Mouse (Mus musculus) liver, adult 2 months (tissue): ENCODE results near the gene Map3k5. TPM values are rescaled to one million over a fixed set of nuclear protein-coding genes. Genes with fewer than 3 reads are reported as not detected.

Source experiments
- DNase-seq: peaks from one replicate; pipeline ENCODE4 v3.0.0-alpha.2; 2011; ENCODE audit warnings: low read depth, low spot score; ENCODE audit errors: extremely low read depth
- H3K27ac ChIP-seq: fragments of 200-500 bp; replicated peaks from 2 replicates; pipeline ENCODE4 v1.5.1; 2012; ENCODE audit warnings: low read depth, mild to moderate bottlenecking, control low read depth, inconsistent platforms, low read length; ENCODE audit not compliant: insufficient read depth
- H3K27me3 ChIP-seq: fragments of 200-500 bp; 2 replicates; pipeline ENCODE4 v1.6.1; 2012; ENCODE audit warnings: mild to moderate bottlenecking, moderate library complexity, low read length, inconsistent platforms; ENCODE audit not compliant: control insufficient read depth, insufficient read depth
- H3K36me3 ChIP-seq: fragments of 200-500 bp; 2 replicates; pipeline ENCODE4 v1.6.1; 2012; ENCODE audit warnings: low read length, inconsistent platforms; ENCODE audit not compliant: control insufficient read depth, insufficient read depth
- H3K4me1 ChIP-seq: fragments of 200-500 bp; 2 replicates; pipeline ENCODE4 v1.6.1; 2011; ENCODE audit warnings: low read length; ENCODE audit not compliant: control insufficient read depth, insufficient read depth
- H3K4me3 ChIP-seq: fragments of 200-500 bp; 2 replicates; pipeline ENCODE4 v1.5.1; 2011; ENCODE audit warnings: low read depth, mild to moderate bottlenecking, control low read depth, low read length, moderate library complexity; ENCODE audit not compliant: insufficient read depth
- H3K79me2 ChIP-seq: fragments of 200-500 bp; 2 replicates; pipeline ENCODE4 v1.6.1; 2012; ENCODE audit warnings: inconsistent platforms, mild to moderate bottlenecking, low read length, moderate library complexity; ENCODE audit not compliant: control insufficient read depth, insufficient read depth
- H3K9ac ChIP-seq: fragments of 200-500 bp; 2 replicates; pipeline ENCODE4 v1.6.1; 2012; ENCODE audit warnings: low read depth, mild to moderate bottlenecking, control low read depth, inconsistent platforms, low read length
- CTCF ChIP-seq: fragments of 200-500 bp; IDR thresholded peaks from 2 replicates; pipeline ENCODE4 v1.5.1; 2011; ENCODE audit warnings: low read depth, low read length, control low read depth
- POLR2A ChIP-seq: fragments of 200-500 bp; IDR thresholded peaks from 2 replicates; pipeline ENCODE4 v1.6.1; 2011; ENCODE audit warnings: low read length, control low read depth; ENCODE audit not compliant: insufficient read depth; ENCODE audit errors: extremely low read depth
- WGBS: fragments of 180-500 bp; shearing (Covaris S2); methylation state at CpG from one replicate; pipeline ENCODE4 v1.1.7; 2018; 5-methylcytosine and 5-hydroxymethylcytosine counted together
- polyA plus RNA-seq: library from polyadenylated mRNA; depleted of rRNA; stranded (reverse); fragments of >200 nt; gene quantifications from 2 replicates; pipeline ENCODE4 v1.2.3, GENCODE M21; 2012
- total RNA-seq: library from RNA; depleted of rRNA; stranded (reverse); fragments of >200 nt; gene quantifications from 2 replicates; pipeline ENCODE4 v1.2.3, GENCODE M21; 2014

Gene Map3k5
- total and polyA plus RNA-seq, 2 experiments, result 2.9 to 25.4 TPM

- Histone ChIP-seq H3K27me3 (no peaks in the 10 kb centered on the region), H3K4me3 (no peak overlapping the region), H3K79me2 (peaks cover 17% of the 10 kb centered on the region; the same call in 1 of the 2 replicates), H3K4me1 (peaks cover 18% of the 10 kb centered on the region), H3K36me3 (no peaks in the 10 kb centered on the region), H3K9ac (no peak overlapping the region), H3K27ac (no peak overlapping the region)
- WGBS, result 72% methylated on average over 14 of the region's 14 CpGs
- no peak for TF ChIP-seq CTCF
- peak; percentile 44 for DNase-seq
Measured at GRCm38 (mm10) chr10:19994469-19995450, 60.5 kb downstream of the Map3k5 start.

GRCm38 (mm10) chr10:19996151-19996550 is 61.9 kb downstream of the Map3k5 start:
- Histone ChIP-seq H3K4me3 (no peak overlapping the region), H3K36me3 (no peaks in the 10 kb centered on the region), H3K9ac (no peak overlapping the region), H3K27ac (no peak overlapping the region), H3K27me3 (no peaks in the 10 kb centered on the region), H3K79me2 (peaks cover 14% of the 10 kb centered on the region; the same call in 1 of the 2 replicates), H3K4me1 (peaks cover 12% of the 10 kb centered on the region)
- DNase-seq, result no peak
- 96% methylated on average over 3 of the region's 3 CpGs for WGBS
- TF ChIP-seq POLR2A (no peak), CTCF (no peak)

- Histone ChIP-seq H3K9ac (no peak overlapping the region), H3K4me3 (no peak overlapping the region), H3K79me2 (peaks cover 11% of the 10 kb centered on the region; the same call in 1 of the 2 replicates), H3K4me1 (peaks cover 7% of the 10 kb centered on the region; the same call in 1 of the 2 replicates), H3K27me3 (no peaks in the 10 kb centered on the region), H3K27ac (no peak overlapping the region), H3K36me3 (peaks cover 2% of the 10 kb centered on the region; the same call in 1 of the 2 replicates)
- TF ChIP-seq CTCF (no peak), POLR2A (no peak)
- 75% methylated on average over 4 of the region's 4 CpGs for WGBS
- DNase-seq, result no peak
Measured at GRCm38 (mm10) chr10:19999703-20000407, 65.6 kb downstream of the Map3k5 start.

GRCm38 (mm10) chr10:20000408-20000770 is 66.1 kb downstream of the Map3k5 start:
- DNase-seq, result no peak

GRCm38 (mm10) chr10:20001990-20002389 is 67.7 kb downstream of the Map3k5 start:
- Histone ChIP-seq H3K4me1 (peaks cover 8% of the 10 kb centered on the region; the same call in 1 of the 2 replicates), H3K4me3 (no peak overlapping the region), H3K36me3 (peaks cover 2% of the 10 kb centered on the region; the same call in 1 of the 2 replicates), H3K9ac (no peak overlapping the region), H3K27ac (no peak overlapping the region), H3K79me2 (peaks cover 8% of the 10 kb centered on the region; the same call in 1 of the 2 replicates), H3K27me3 (no peaks in the 10 kb centered on the region)
- no peak for DNase-seq
- TF ChIP-seq CTCF, result no peak
- no peak for TF ChIP-seq POLR2A
- WGBS, result 36% methylated on average over 5 of the region's 5 CpGs

More at GRCm38 (mm10) chr10:20000408-20000770, 66.1 kb downstream of the Map3k5 start:
- Histone ChIP-seq H3K27me3 (no peaks in the 10 kb centered on the region), H3K27ac (no peak overlapping the region), H3K4me3 (no peak overlapping the region), H3K4me1 (peaks cover 8% of the 10 kb centered on the region; the same call in 1 of the 2 replicates), H3K9ac (no peak overlapping the region), H3K36me3 (peaks cover 2% of the 10 kb centered on the region; the same call in 1 of the 2 replicates), H3K79me2 (peaks cover 10% of the 10 kb centered on the region; the same call in 1 of the 2 replicates)
- WGBS, result 89% methylated on average over 8 of the region's 8 CpGs
- TF ChIP-seq CTCF (no peak), POLR2A (no peak)
